Mouse (Mus musculus) E14TG2a.4 (cell line): ENCODE measurements at regions not wholly inside any gene's neighbourhood (a gene's known extent, or its start where the extent isn't known, plus 50 kb on each side); places are given as distances from the start of the nearest gene placed in this dataset.

ENCODE experiments used
- H3K27me3 ChIP-seq: 2 replicates; pipeline ENCODE4 v1.6.1; 2014; ENCODE audit warnings: low read length, control low read depth; ENCODE audit not compliant: insufficient read depth
- H3K36me3 ChIP-seq: 2 replicates; pipeline ENCODE4 v1.6.1; 2014; ENCODE audit warnings: low read length, control low read depth; ENCODE audit not compliant: insufficient read depth
- H3K4me1 ChIP-seq: replicated peaks from 2 replicates; pipeline ENCODE4 v1.6.1; 2014; ENCODE audit warnings: low read depth, low read length, control low read depth
- H3K4me3 ChIP-seq: replicated peaks from 2 replicates; pipeline ENCODE4 v1.5.1; 2014; ENCODE audit warnings: mild to moderate bottlenecking, low read length
- H3K9me3 ChIP-seq: 2 replicates; pipeline ENCODE4 v1.6.1; 2014; ENCODE audit warnings: low read length, control low read depth
- CTCF ChIP-seq: conservative IDR thresholded peaks from 2 replicates; pipeline ENCODE4 v1.5.1; 2014; ENCODE audit warnings: low read length
- NANOG ChIP-seq: IDR thresholded peaks from 2 replicates; pipeline ENCODE4 v1.6.1; 2014; ENCODE audit warnings: borderline replicate concordance, low read length, mixed read lengths
- POU5F1 ChIP-seq: IDR thresholded peaks from 2 replicates; pipeline ENCODE4 v1.6.1; 2014; ENCODE audit warnings: low read length, borderline replicate concordance

DNA sequence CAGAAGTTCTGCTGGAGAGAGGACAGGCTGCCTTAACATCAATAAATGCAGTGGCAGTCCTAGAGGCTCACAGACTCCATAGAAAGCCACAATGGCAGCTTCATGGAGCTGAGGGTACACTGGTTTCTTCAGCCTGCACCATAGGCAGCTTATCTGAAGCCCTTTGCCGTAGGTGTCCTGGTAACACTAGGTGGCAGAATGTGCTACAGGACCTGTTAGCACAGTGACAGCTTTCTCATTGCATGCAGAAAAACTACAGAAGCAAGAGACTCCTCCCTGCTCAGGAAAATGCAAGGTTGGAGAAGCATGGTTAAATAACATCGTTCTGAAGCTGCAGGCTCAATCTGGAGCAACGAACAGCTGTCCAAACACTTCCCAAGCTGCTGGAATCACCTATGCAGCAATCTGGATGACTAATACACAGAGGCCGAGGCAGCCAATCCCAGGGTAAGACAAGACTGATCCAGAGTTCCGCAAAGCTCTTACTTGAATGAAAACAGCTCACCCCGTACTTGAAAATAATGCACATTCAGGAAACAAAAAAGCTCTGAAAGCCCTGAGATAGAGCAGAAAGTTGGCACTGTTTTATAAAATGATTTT lies 286.4 kb upstream of the Smc2 start:
- Histone ChIP-seq H3K36me3 (no peaks in the 10 kb centered on the region), H3K9me3 (no peaks in the 10 kb centered on the region), H3K4me3 (no peak overlapping the region), H3K27me3 (no peaks in the 10 kb centered on the region), H3K4me1 (no peaks in the 10 kb centered on the region)
- TF ChIP-seq POU5F1 (no peak), CTCF (no peak), NANOG (no peak)

DNA sequence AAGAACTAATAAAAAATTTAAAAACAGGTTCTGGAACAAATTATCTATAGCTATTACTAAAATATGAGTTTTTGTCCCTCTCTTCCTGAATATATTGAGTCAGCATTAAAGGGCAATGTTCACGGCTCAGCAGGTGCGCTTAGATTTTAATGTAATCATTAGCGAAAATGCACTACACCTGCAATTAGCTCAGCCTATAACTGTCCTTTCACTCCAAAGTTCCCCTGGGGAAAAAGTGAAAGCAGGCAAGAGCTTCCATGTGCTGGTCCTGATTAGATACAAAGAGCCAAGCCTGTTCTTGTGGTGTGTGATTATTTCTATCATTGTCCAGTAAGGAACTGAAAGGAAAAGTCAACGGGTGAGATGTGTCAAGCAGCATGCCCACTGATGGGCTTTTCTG lies 262.8 kb upstream of the Smc2 start:
- no peak for TF ChIP-seq CTCF
- no peak for TF ChIP-seq NANOG
- TF ChIP-seq POU5F1 = no peak
- H3K4me3 ChIP-seq = no peak overlapping the region
- H3K9me3 ChIP-seq = no peaks in the 10 kb centered on the region
- no peaks in the 10 kb centered on the region for H3K4me1 ChIP-seq
- no peaks in the 10 kb centered on the region for H3K36me3 ChIP-seq
- H3K27me3 ChIP-seq = no peaks in the 10 kb centered on the region

DNA sequence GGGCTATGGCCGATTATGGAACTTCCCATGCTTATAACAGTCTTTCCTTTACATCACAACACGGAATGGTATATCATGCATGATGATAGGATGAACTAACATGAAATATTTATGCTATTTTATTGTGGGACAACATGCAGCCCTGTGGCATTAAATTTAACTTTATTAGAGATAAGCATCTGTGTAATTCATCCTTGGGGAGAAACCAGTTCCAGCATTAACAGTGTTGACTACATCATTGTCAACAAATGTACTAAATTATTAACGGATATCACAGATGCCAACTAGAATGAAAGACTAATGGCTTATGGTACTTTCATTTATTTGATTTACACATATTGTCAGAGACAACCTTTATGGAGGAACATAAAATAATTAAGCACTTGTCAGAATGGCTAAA lies 241.3 kb upstream of the Smc2 start:
- TF ChIP-seq POU5F1 (no peak), CTCF (no peak), NANOG (no peak)
- no peaks in the 10 kb centered on the region for H3K9me3 ChIP-seq
- H3K4me1 ChIP-seq = no peaks in the 10 kb centered on the region
- H3K27me3 ChIP-seq = no peaks in the 10 kb centered on the region
- H3K4me3 ChIP-seq = no peak overlapping the region
- H3K36me3 ChIP-seq = no peaks in the 10 kb centered on the region

DNA sequence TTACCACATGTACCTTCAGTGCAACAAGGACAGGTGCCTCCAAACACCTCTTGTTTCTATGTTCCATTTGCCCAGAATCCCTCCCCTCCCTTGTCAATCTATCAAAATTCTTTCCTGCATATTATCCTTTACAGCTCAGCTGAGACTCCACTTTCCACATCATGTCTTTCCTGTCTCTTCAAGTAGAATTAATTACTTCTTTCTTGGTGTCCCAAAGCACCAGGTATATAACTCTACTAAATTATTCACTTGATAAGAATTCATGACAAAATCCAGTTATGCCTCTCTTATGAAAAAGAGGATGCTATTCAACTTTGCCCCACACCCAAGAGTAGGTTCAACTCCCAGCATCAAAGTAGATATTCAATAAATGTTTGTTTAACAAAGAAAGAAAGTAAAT lies 228.4 kb upstream of the Smc2 start:
- TF ChIP-seq CTCF (no peak), NANOG (no peak), POU5F1 (no peak)
- Histone ChIP-seq H3K27me3 (no peaks in the 10 kb centered on the region), H3K9me3 (no peaks in the 10 kb centered on the region), H3K36me3 (no peaks in the 10 kb centered on the region), H3K4me3 (no peak overlapping the region), H3K4me1 (no peaks in the 10 kb centered on the region)

DNA sequence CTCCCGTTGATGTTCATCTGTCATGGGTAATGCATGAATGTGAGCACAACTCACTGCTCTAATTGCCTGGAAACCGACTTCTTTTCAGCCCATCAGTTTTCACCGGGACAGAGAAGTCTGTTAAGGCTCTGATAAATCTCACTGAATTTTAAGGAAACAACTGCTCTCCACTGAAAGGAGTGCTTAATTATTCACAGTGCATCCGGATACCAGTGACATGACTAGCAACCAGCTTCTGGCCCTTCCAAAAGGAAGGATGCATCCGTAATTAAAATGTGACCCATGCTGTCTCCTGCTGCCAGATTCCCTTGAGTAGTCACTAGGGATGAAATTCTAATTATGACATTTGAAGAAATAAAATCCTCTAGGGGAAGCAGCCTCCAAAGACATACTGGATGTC lies 228.0 kb upstream of the Smc2 start:
- H3K27me3 ChIP-seq = no peaks in the 10 kb centered on the region
- no peaks in the 10 kb centered on the region for H3K9me3 ChIP-seq
- TF ChIP-seq POU5F1 = no peak
- TF ChIP-seq NANOG = no peak
- no peak for TF ChIP-seq CTCF
- no peaks in the 10 kb centered on the region for H3K36me3 ChIP-seq
- H3K4me1 ChIP-seq = no peaks in the 10 kb centered on the region
- no peak overlapping the region for H3K4me3 ChIP-seq

DNA sequence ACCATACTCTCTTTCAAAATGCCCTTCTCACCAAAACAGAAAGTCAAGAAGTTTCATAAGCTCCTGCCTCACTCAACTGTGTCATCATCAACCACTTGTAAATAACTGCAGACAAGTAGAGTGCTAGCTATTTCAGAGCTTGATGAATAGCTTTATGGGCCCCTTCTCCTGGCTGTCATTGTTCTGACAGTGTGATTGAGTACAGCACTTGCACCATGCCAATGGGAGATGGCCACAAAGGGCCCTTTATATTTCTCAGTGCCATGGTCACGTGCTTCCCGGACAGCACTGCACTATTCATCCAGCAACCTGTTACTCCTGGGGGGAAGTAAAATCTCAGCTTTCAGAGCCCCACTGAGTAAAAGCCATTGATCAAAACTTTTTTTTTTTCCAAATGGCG lies 225.7 kb upstream of the Smc2 start:
- no peaks in the 10 kb centered on the region for H3K36me3 ChIP-seq
- H3K9me3 ChIP-seq = no peaks in the 10 kb centered on the region
- H3K4me1 ChIP-seq = no peaks in the 10 kb centered on the region
- TF ChIP-seq NANOG (no peak), POU5F1 (no peak), CTCF (no peak)
- H3K4me3 ChIP-seq = no peak overlapping the region
- H3K27me3 ChIP-seq = no peaks in the 10 kb centered on the region
